Mouse (Mus musculus): ENCODE measurements around the gene Tle6.

GRCm38 (mm10) chr10:81575695-81576094 is 25.2 kb downstream of the Tle6 start:
- TF ChIP-seq CTCF (IDR thresholded peaks at IDR 0.05; ENCODE audit: low read depth, low read length) (no peak), GATA1 (IDR thresholded peaks at IDR 0.05; ENCODE audit: borderline replicate concordance, low read length) (no peak), POLR2AphosphoS5 (IDR thresholded peaks at IDR 0.05; ENCODE audit: insufficient replicate concordance, low read depth, low read length) (no peak), TAL1 (conservative IDR thresholded peaks at IDR 0.05; ENCODE audit: low read depth, low read length) (no peak)
